Mouse (Mus musculus) brain, embryonic 14.5 days (tissue): ENCODE measurements around the gene Gm28230.

Experiments used
- CTCF ChIP-seq: fragments of 200-500 bp; IDR thresholded peaks from 2 replicates; pipeline ENCODE4 v1.5.1; 2012; ENCODE audit warnings: inconsistent platforms, mild to moderate bottlenecking, moderate library complexity, borderline replicate concordance; ENCODE audit not compliant: insufficient read depth, insufficient read length; ENCODE audit errors: extremely low read depth
- POLR2A ChIP-seq: fragments of 200-500 bp; IDR thresholded peaks from 2 replicates; pipeline ENCODE4 v1.6.1; 2012; ENCODE audit warnings: mild to moderate bottlenecking, inconsistent platforms, borderline replicate concordance; ENCODE audit not compliant: poor library complexity, insufficient read depth, insufficient read length, severe bottlenecking; ENCODE audit errors: extremely low read depth

- TF ChIP-seq CTCF (no peak), POLR2A (no peak)
Measured at GRCm38 (mm10) chr2:74748436-74748995, 22.0 kb downstream of the Gm28230 start.
